Mouse (Mus musculus) CH12.LX (cell line): ENCODE data around the gene Wars2. TPM values are rescaled to one million over a fixed set of nuclear protein-coding genes. Genes with fewer than 3 reads are reported as not detected.

Source experiments
- DNase-seq: peaks from one replicate; pipeline ENCODE4 v3.0.0-alpha.2; 2013; ENCODE audit errors: extremely low read depth
- H3K27ac ChIP-seq: 2 replicates; pipeline ENCODE4 v1.5.1; 2012; ENCODE audit warnings: low read depth, mild to moderate bottlenecking, control low read depth, moderate library complexity; ENCODE audit not compliant: insufficient read depth
- H3K27me3 ChIP-seq: replicated peaks from 2 replicates; pipeline ENCODE3; 2012; ENCODE audit warnings: inconsistent platforms
- H3K36me3 ChIP-seq, 2 experiments: replicated peaks in 1 of 2; 2 replicates each; pipeline versions ENCODE3 to v1.6.1; 2012; ENCODE audit warnings: inconsistent platforms in 1 of 2, low read length in 1 of 2, mild to moderate bottlenecking in 1 of 2, mixed read lengths in 1 of 2, moderate library complexity in 1 of 2; ENCODE audit not compliant: control insufficient read depth in 1 of 2, insufficient read depth in 1 of 2
- H3K4me1 ChIP-seq, 2 experiments: 2 replicates each; pipeline ENCODE4 v1.6.1; 2012; ENCODE audit warnings: inconsistent platforms in 1 of 2, moderate library complexity in 1 of 2; ENCODE audit not compliant: insufficient read depth in 2 of 2, control insufficient read depth in 1 of 2
- H3K4me2 ChIP-seq: 2 replicates; pipeline ENCODE4 v1.6.1; 2012; ENCODE audit warnings: low read depth, mild to moderate bottlenecking, control low read depth; ENCODE audit not compliant: poor library complexity, insufficient read depth, severe bottlenecking
- H3K4me3 ChIP-seq, 3 experiments: fragments of 150-350 bp in 1 of 3; sonication (generic) in 1 of 3; replicated peaks in 1 of 3; 2 replicates each; pipeline versions ENCODE3 to v1.5.1; 2011 to 2012; ENCODE audit warnings: low read depth in 2 of 3, low read length in 2 of 3, mild to moderate bottlenecking in 2 of 3, moderate library complexity in 2 of 3, control low read depth in 1 of 3, improper control_type of control experiment in 1 of 3, inconsistent platforms in 1 of 3, mixed read lengths in 1 of 3; ENCODE audit not compliant: poor library complexity in 1 of 3
- H3K79me2 ChIP-seq: replicated peaks from 2 replicates; pipeline ENCODE4 v1.6.1; 2012; ENCODE audit warnings: mild to moderate bottlenecking, moderate library complexity; ENCODE audit not compliant: control insufficient read depth, poor library complexity, insufficient read depth, severe bottlenecking; ENCODE audit errors: extremely low read depth
- H3K9ac ChIP-seq: 2 replicates; pipeline ENCODE4 v1.6.1; 2012; ENCODE audit warnings: low read depth, mild to moderate bottlenecking, control low read depth, moderate library complexity; ENCODE audit not compliant: insufficient read depth
- H3K9me3 ChIP-seq: replicated peaks from 2 replicates; pipeline ENCODE3; 2012; ENCODE audit warnings: low read length, inconsistent platforms, mixed read lengths
- ELF1 ChIP-seq: IDR thresholded peaks from 2 replicates; pipeline ENCODE4 v1.6.1; 2014; ENCODE audit warnings: low read depth, mild to moderate bottlenecking, inconsistent platforms, low read length, improper control_type of control experiment
- MAZ ChIP-seq: IDR thresholded peaks from 2 replicates; pipeline ENCODE4 v1.6.1; 2012; ENCODE audit warnings: low read depth, mild to moderate bottlenecking, inconsistent platforms, low read length, improper control_type of control experiment, moderate library complexity
- MEF2A ChIP-seq: IDR thresholded peaks from 2 replicates; pipeline ENCODE4 v1.6.1; 2014; ENCODE audit warnings: low read depth, mild to moderate bottlenecking, inconsistent platforms, low read length, improper control_type of control experiment, borderline replicate concordance
- NELFE ChIP-seq: IDR thresholded peaks from 2 replicates; pipeline ENCODE4 v1.6.1; 2011; ENCODE audit warnings: low read depth, low read length, improper control_type of control experiment
- NRF1 ChIP-seq: IDR thresholded peaks from 2 replicates; pipeline ENCODE4 v1.6.1; 2014; ENCODE audit warnings: low read depth, mild to moderate bottlenecking, inconsistent platforms, low read length, improper control_type of control experiment, moderate library complexity
- PAX5 ChIP-seq: IDR thresholded peaks from 2 replicates; pipeline ENCODE4 v1.6.1; 2012; ENCODE audit warnings: low read length, inconsistent platforms, mixed read lengths
- TCF12 ChIP-seq: IDR thresholded peaks from 2 replicates; pipeline ENCODE4 v1.6.1; 2014; ENCODE audit warnings: low read depth, mild to moderate bottlenecking, inconsistent platforms, low read length, improper control_type of control experiment
- UBTF ChIP-seq: IDR thresholded peaks from 2 replicates; pipeline ENCODE4 v1.6.1; 2012; ENCODE audit warnings: low read depth, mild to moderate bottlenecking, inconsistent platforms, low read length, improper control_type of control experiment, moderate library complexity
- ZNF384 ChIP-seq: IDR thresholded peaks from 2 replicates; pipeline ENCODE4 v1.6.1; 2012; ENCODE audit warnings: low read depth, low read length, improper control_type of control experiment, inconsistent platforms
- dilution Hi-C: fragments of 300-500 bp; cut with MboI; formaldehyde crosslinking; loops from 2 replicates; pipeline ENCODE4 v1.14.3; 2020; ENCODE audit warnings: low sequenced_read_pairs; ENCODE audit not compliant: extremely low pct_unique_long_range_greater_than_20kb, extremely low pct_ligation_motif_present
- in situ Hi-C: fragments of 300-500 bp; cut with MboI; formaldehyde crosslinking; loops from 3 replicates; pipeline ENCODE4 v1.14.3; 2019; ENCODE audit warnings: low sequenced_read_pairs, low pct_ligation_motif_present, low pct_unique_long_range_greater_than_20kb, mixed read lengths
- polyA plus RNA-seq: library from polyadenylated mRNA; unstranded; fragments of >175 nt; gene quantifications from 2 replicates; pipeline ENCODE4 v1.2.1, GENCODE M21; 2012; ENCODE audit warnings: low read depth; ENCODE audit not compliant: insufficient read length
- total RNA-seq, 2 experiments: library from RNA; depleted of rRNA; stranded (reverse); fragments of 300-350 nt in 1 of 2; fragments of >200 nt in 1 of 2; gene quantifications; 2 replicates each; pipeline ENCODE4 v1.2.3; 2012 to 2014

Wars2 gene
- total and polyA plus RNA-seq, 3 experiments = 7.1 to 10.2 (median 8.6) TPM

GRCm38 (mm10) chr3:99253497-99254451 lies 112.9 kb downstream of the Wars2 start:
- Histone ChIP-seq H3K4me2 (peak overlapping the region; percentile 18; the same call in 1 of the 2 replicates), H3K4me1 (peaks cover 0 to 9% of the 10 kb centered on the region in 2 experiments; a peak in 1 of 4 replicates), H3K9ac (peak overlapping the region; percentile 53), H3K4me3 (peak overlapping the region; percentile 25 to 64 (median 52)), H3K27ac (no peak overlapping the region), H3K27me3 (no peaks in the 10 kb centered on the region), H3K79me2 (no peaks in the 10 kb centered on the region), H3K36me3 (no peaks in the 10 kb centered on the region), H3K9me3 (no peaks in the 10 kb centered on the region)
- dilution Hi-C loops (no loop called here), in situ Hi-C loops (no loop called here)
- TF ChIP-seq MAZ (0 out of 2 replicates have a peak, but pooled peaks have one; percentile 27), ELF1 (no peak), NRF1 (no peak), UBTF (peak; percentile 43; the same call in 1 of the 2 replicates), ZNF384 (peak; percentile 51; the same call in 1 of the 2 replicates)
- DNase-seq = no peak

- Histone ChIP-seq H3K27ac (no peak overlapping the region), H3K27me3 (no peaks in the 10 kb centered on the region), H3K4me3 (peak overlapping the region; percentile 25 to 64 (median 52)), H3K79me2 (no peaks in the 10 kb centered on the region), H3K4me1 (peaks cover 0 to 9% of the 10 kb centered on the region in 2 experiments; a peak in 1 of 4 replicates), H3K9me3 (no peaks in the 10 kb centered on the region), H3K4me2 (0 out of 2 replicates have a peak overlapping the region, but pooled peaks have one; percentile 18), H3K9ac (peak overlapping the region; percentile 2; the same call in 1 of the 2 replicates), H3K36me3 (no peaks in the 10 kb centered on the region)
- dilution Hi-C loops = no loop called here
- in situ Hi-C loops = no loop called here
- no peak for TF ChIP-seq MEF2A
- TF ChIP-seq PAX5 = no peak
- no peak for TF ChIP-seq NRF1
- no peak for TF ChIP-seq TCF12
- TF ChIP-seq NELFE = no peak
- no peak for DNase-seq
These were observed 113.8 kb downstream of the Wars2 start for GRCm38 (mm10) chr3:99254559-99255151.
